Mouse (Mus musculus) cerebellum, postnatal 10 days (tissue): ENCODE measurements around the gene Fam107b.
"Not testable (repeated sequence)": the region's sequence is repeated elsewhere in the genome, so short reads cannot be mapped to it uniquely, and the experiment has no call there.

Source experiments
- DNase-seq, 2 experiments: peaks; one replicate each; pipeline ENCODE4 v3.0.0; 2021; ENCODE audit warnings: mixed read lengths in 2 of 2

The Fam107b gene

GRCm38 (mm10) chr2:3658900-3659299 lies 88.6 kb downstream of the Fam107b start:
- no peak for DNase-seq

GRCm38 (mm10) chr2:3659300-3659910 lies 89.1 kb downstream of the Fam107b start:
- no peak for DNase-seq

- no peak for DNase-seq
Measured at GRCm38 (mm10) chr2:3664086-3664485, 93.8 kb downstream of the Fam107b start.

- DNase-seq, result peak in 1 of 2 experiments; percentile 38
Measured at GRCm38 (mm10) chr2:3668682-3669081, 98.4 kb downstream of the Fam107b start.

- no peak for DNase-seq
Measured at GRCm38 (mm10) chr2:3669646-3670045, 99.4 kb downstream of the Fam107b start.

- DNase-seq, result no peak
Measured at GRCm38 (mm10) chr2:3672654-3673367, 102.5 kb downstream of the Fam107b start.

GRCm38 (mm10) chr2:3675481-3675880 lies 105.2 kb downstream of the Fam107b start:
- no peak for DNase-seq

- DNase-seq, result peak; percentile 26 to 29
Measured at GRCm38 (mm10) chr2:3682699-3683098, 112.4 kb downstream of the Fam107b start.

- DNase-seq, result peak; percentile 50 to 52
Measured at GRCm38 (mm10) chr2:3683343-3683742, 113.1 kb downstream of the Fam107b start.

GRCm38 (mm10) chr2:3683751-3684229 lies 113.5 kb downstream of the Fam107b start:
- peak; percentile 34 to 60 for DNase-seq

GRCm38 (mm10) chr2:3690221-3690620 lies 119.9 kb downstream of the Fam107b start:
- no peak for DNase-seq

GRCm38 (mm10) chr2:3692833-3693232 lies 122.5 kb downstream of the Fam107b start:
- DNase-seq, result no peak

GRCm38 (mm10) chr2:3695900-3696299 lies 125.6 kb downstream of the Fam107b start:
- no peak for DNase-seq

GRCm38 (mm10) chr2:3700368-3700767 lies 130.1 kb downstream of the Fam107b start:
- DNase-seq, result peak in 1 of 2 experiments; percentile 47

GRCm38 (mm10) chr2:3702640-3703190 lies 132.4 kb downstream of the Fam107b start:
- no peak for DNase-seq

- no peak for DNase-seq
Measured at GRCm38 (mm10) chr2:3703806-3704205, 133.5 kb downstream of the Fam107b start.

GRCm38 (mm10) chr2:3704311-3705162 lies 134.2 kb downstream of the Fam107b start:
- no peak for DNase-seq

GRCm38 (mm10) chr2:3705283-3705682 lies 135.0 kb downstream of the Fam107b start:
- DNase-seq, result not testable (repeated sequence)

GRCm38 (mm10) chr2:3707236-3707635 lies 136.9 kb downstream of the Fam107b start:
- DNase-seq, result no peak

GRCm38 (mm10) chr2:3708621-3709020 lies 138.3 kb downstream of the Fam107b start:
- DNase-seq, result no peak

GRCm38 (mm10) chr2:3709882-3710281 lies 139.6 kb downstream of the Fam107b start:
- DNase-seq, result no peak

- no peak for DNase-seq
Measured at GRCm38 (mm10) chr2:3710521-3710920, 140.2 kb downstream of the Fam107b start.
